ENCODE assay signal across 10 mouse cellular contexts in the genomic region with DNA sequence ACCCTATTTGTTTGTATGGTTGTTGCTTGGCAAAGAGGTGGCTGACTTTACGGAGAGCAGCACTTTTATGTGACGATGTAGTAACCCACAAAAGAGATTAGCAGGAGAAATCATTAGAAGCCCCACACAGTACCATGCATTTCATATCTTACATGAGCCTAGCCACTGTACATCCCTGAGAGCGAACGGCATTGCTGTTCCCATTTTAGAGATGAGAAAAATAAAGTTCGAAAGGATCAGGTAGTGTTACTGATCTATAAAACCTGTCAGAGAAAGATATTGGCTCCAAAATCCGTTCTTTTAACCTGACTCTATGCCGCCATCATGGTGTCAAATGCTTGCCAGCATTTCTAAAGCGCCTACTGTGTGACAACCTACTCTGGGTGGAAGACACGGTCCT. TPM values are rescaled to one million over a fixed set of nuclear protein-coding genes. Genes with fewer than 3 reads are reported as not detected.
DNase-seq lines count a peak whose midpoint lies in the region; ATAC-seq lines count a peak whose summit lies in the region.
"Had no signal": no experiment of that assay in that cellular context is flagged by ENCODE, and none has a peak within 500 bp of the region (broad histone marks: within the 10 kb centered on the region; RNA-seq: fewer than 3 reads in every experiment).

No protein-coding gene starts in this region.

- 78% methylated on average over 9 of the region's 9 CpGs for WGBS in kidney, embryonic 15.5 days
- 67% methylated on average over 9 of the region's 9 CpGs for WGBS in embryonic facial prominence, embryonic 10.5 days
- WGBS in hindbrain, embryonic 15.5 days, result 69% methylated on average over 9 of the region's 9 CpGs
- WGBS in midbrain, embryonic 14.5 days, result 65% methylated on average over 9 of the region's 9 CpGs

- no peak overlapping the region for H3K4me2 ChIP-seq in kidney, embryonic 15.5 days
- H3K4me2 ChIP-seq in hindbrain, embryonic 15.5 days, result no peak overlapping the region
- no peak overlapping the region for H3K4me2 ChIP-seq in midbrain, embryonic 14.5 days (ENCODE audit: low read length)

- H3K9me3 ChIP-seq in kidney, embryonic 15.5 days (replicated peaks), result no peaks in the 10 kb centered on the region
- H3K9me3 ChIP-seq in embryonic facial prominence, embryonic 10.5 days, result no peaks in the 10 kb centered on the region
- H3K9me3 ChIP-seq in hindbrain, embryonic 15.5 days, result no peaks in the 10 kb centered on the region
- H3K9me3 ChIP-seq in midbrain, embryonic 14.5 days (ENCODE audit: control insufficient read depth, low read length), result no peaks in the 10 kb centered on the region

- no peak overlapping the region for H3K4me3 ChIP-seq in kidney, embryonic 15.5 days (replicated peaks)
- peak overlapping the region; percentile 37; the same call in 1 of the 2 replicates for H3K4me3 ChIP-seq in embryonic facial prominence, embryonic 10.5 days
- H3K4me3 ChIP-seq in hindbrain, embryonic 15.5 days, result no peak overlapping the region
- no peak overlapping the region for H3K4me3 ChIP-seq in midbrain, embryonic 14.5 days (replicated peaks; ENCODE audit: low read depth, low read length)

- H3K4me1 ChIP-seq in kidney, embryonic 15.5 days, result peaks cover 59% of the 10 kb centered on the region
- peaks cover 57% of the 10 kb centered on the region for H3K4me1 ChIP-seq in embryonic facial prominence, embryonic 10.5 days
- H3K4me1 ChIP-seq in hindbrain, embryonic 15.5 days (replicated peaks), result peaks cover 30% of the 10 kb centered on the region
- H3K4me1 ChIP-seq in midbrain, embryonic 14.5 days (ENCODE audit: control insufficient read depth, insufficient read depth, low read length), result peaks cover 16% of the 10 kb centered on the region

- no peak for ATAC-seq in kidney, embryonic 15.5 days (replicated peaks; ENCODE audit: low FRiP score)
- no peak for ATAC-seq in hindbrain, embryonic 15.5 days (ENCODE audit: low FRiP score, low read depth)
- no peak for ATAC-seq in midbrain, embryonic 14.5 days (ENCODE audit: low FRiP score, low TSS enrichment)
- ATAC-seq in megakaryocyte, adult 5-6 weeks (ENCODE audit: poor library complexity, severe bottlenecking), result no peak

- no peak overlapping the region for H3K9ac ChIP-seq in kidney, embryonic 15.5 days
- H3K9ac ChIP-seq in hindbrain, embryonic 15.5 days, result no peak overlapping the region
- H3K9ac ChIP-seq in midbrain, embryonic 14.5 days (replicated peaks; ENCODE audit: low read length), result no peak overlapping the region

- H3K27me3 ChIP-seq in kidney, embryonic 15.5 days, result no peaks in the 10 kb centered on the region
- no peaks in the 10 kb centered on the region for H3K27me3 ChIP-seq in embryonic facial prominence, embryonic 10.5 days (replicated peaks; ENCODE audit: low read depth, poor library complexity, severe bottlenecking)
- no peaks in the 10 kb centered on the region for H3K27me3 ChIP-seq in hindbrain, embryonic 15.5 days
- H3K27me3 ChIP-seq in midbrain, embryonic 14.5 days (ENCODE audit: control insufficient read depth, insufficient read depth, low read length), result no peaks in the 10 kb centered on the region
- H3K27me3 ChIP-seq: Patski had no signal

- DNase-seq in kidney, adult 18-20 months, result no peak
- DNase-seq in embryonic facial prominence, embryonic 10.5 days (ENCODE audit: low spot score), result no peak
- DNase-seq in midbrain, embryonic 14.5 days, result peak; percentile 15
- DNase-seq in right cerebral cortex, postnatal 36 days (ENCODE audit: low spot score in 2 of 2), result no peak
- DNase-seq in ovary, postnatal 14 days (ENCODE audit: low spot score), result no peak

- H3K27ac ChIP-seq in kidney, embryonic 15.5 days, result peak overlapping the region; percentile 97
- H3K27ac ChIP-seq in embryonic facial prominence, embryonic 10.5 days (replicated peaks), result peak overlapping the region; percentile 98
- peak overlapping the region; percentile 89 for H3K27ac ChIP-seq in hindbrain, embryonic 15.5 days (replicated peaks)
- peak overlapping the region; percentile 96 for H3K27ac ChIP-seq in midbrain, embryonic 14.5 days (replicated peaks; ENCODE audit: low read depth, low read length)

- no peaks in the 10 kb centered on the region for H3K36me3 ChIP-seq in kidney, embryonic 15.5 days
- H3K36me3 ChIP-seq in embryonic facial prominence, embryonic 10.5 days (replicated peaks), result no peaks in the 10 kb centered on the region
- H3K36me3 ChIP-seq in hindbrain, embryonic 15.5 days, result no peaks in the 10 kb centered on the region
- H3K36me3 ChIP-seq in midbrain, embryonic 14.5 days (ENCODE audit: control insufficient read depth, insufficient read depth, low read length), result no peaks in the 10 kb centered on the region

RNA-seq across cellular contexts. Expression of a gene that starts 36.2 kb away (rescaled TPM):
- polyA plus RNA-seq in kidney, embryonic 15.5 days (2015; fragmentation: Nextera tagmentation; extraction: Ambion mirVana), result 43.1 and 44.2 TPM in 2 replicates
- 48.0 and 50.9 TPM in 2 replicates for polyA plus RNA-seq in embryonic facial prominence, embryonic 10.5 days (2016; fragmentation: Nextera tagmentation; extraction: Ambion mirVana)
- 36.1 and 43.7 TPM in 2 replicates for polyA plus RNA-seq in hindbrain, embryonic 15.5 days (2015; fragmentation: Nextera tagmentation; extraction: Ambion mirVana)
- 49.8 and 57.9 TPM in 2 replicates for polyA plus RNA-seq in midbrain, embryonic 14.5 days (2014; fragmentation: Nextera tagmentation; extraction: Ambion mirVana)
- 101 and 129 TPM in 2 replicates for total RNA-seq in megakaryocyte, adult 5-6 weeks (2015)
- total RNA-seq in megakaryocyte, adult 5-6 weeks (2017), result 80.1 and 84.8 TPM in 2 replicates

RNA-seq across cellular contexts. Expression of a gene that starts 54.4 kb away (rescaled TPM):
- 1.4 and 2.0 TPM in 2 replicates for polyA plus RNA-seq in kidney, embryonic 15.5 days (2015; fragmentation: Nextera tagmentation; extraction: Ambion mirVana)
- 0.15 TPM in 1 of 2 replicates, not detected in the other for polyA plus RNA-seq in embryonic facial prominence, embryonic 10.5 days (2016; fragmentation: Nextera tagmentation; extraction: Ambion mirVana)
- polyA plus RNA-seq in hindbrain, embryonic 15.5 days (2015; fragmentation: Nextera tagmentation; extraction: Ambion mirVana), result not detected in 2 replicates
- polyA plus RNA-seq in midbrain, embryonic 14.5 days (2014; fragmentation: Nextera tagmentation; extraction: Ambion mirVana), result not detected in 2 replicates
- not detected in 2 replicates for total RNA-seq in megakaryocyte, adult 5-6 weeks (2015)
- total RNA-seq in megakaryocyte, adult 5-6 weeks (2017), result not detected in 2 replicates
- polyA plus RNA-seq: macrophage, Patski had no signal
